Mouse (Mus musculus) telencephalon, adult 2 months (tissue): ENCODE data around the gene Cyp2d11.
"Not testable (repeated sequence)": the region's sequence is repeated elsewhere in the genome, so short reads cannot be mapped to it uniquely, and the experiment has no call there.

Experiments
- DNase-seq: peaks from one replicate; pipeline ENCODE4 v3.0.0-alpha.2; 2011; ENCODE audit warnings: low read depth, low spot score

Cyp2d11 gene

GRCm38 (mm10) chr15:82393922-82394321, at the start of gene Cyp2d11:
Gene Cyp2d11 (minus strand): TSS chr15:82394022.
- not testable (repeated sequence) for DNase-seq

GRCm38 (mm10) chr15:82437975-82438617, 44.3 kb upstream of the Cyp2d11 start:
- no peak for DNase-seq

GRCm38 (mm10) chr15:82435606-82436005, 41.8 kb upstream of the Cyp2d11 start:
- no peak for DNase-seq

GRCm38 (mm10) chr15:82435011-82435410, 41.2 kb upstream of the Cyp2d11 start:
- no peak for DNase-seq

- no peak for DNase-seq
Observed at GRCm38 (mm10) chr15:82434541-82434940, 40.7 kb upstream of the Cyp2d11 start.

- DNase-seq: no peak
Observed at GRCm38 (mm10) chr15:82433621-82434020, 39.8 kb upstream of the Cyp2d11 start.

- no peak for DNase-seq
Observed at GRCm38 (mm10) chr15:82433137-82433536, 39.3 kb upstream of the Cyp2d11 start, which contains the start of gene Cyp2d9. Gene Cyp2d9 (plus strand): TSS chr15:82433437.

- DNase-seq: no peak
Observed at GRCm38 (mm10) chr15:82423471-82423870, 29.6 kb upstream of the Cyp2d11 start.

- no peak for DNase-seq
Observed at GRCm38 (mm10) chr15:82422935-82423334, 29.1 kb upstream of the Cyp2d11 start.

GRCm38 (mm10) chr15:82418616-82419015, 24.8 kb upstream of the Cyp2d11 start:
- DNase-seq: no peak

- peak; percentile 34 for DNase-seq
Observed at GRCm38 (mm10) chr15:82416797-82417789, 23.3 kb upstream of the Cyp2d11 start.

- DNase-seq: no peak
Observed at GRCm38 (mm10) chr15:82407536-82407935, 13.7 kb upstream of the Cyp2d11 start.

- no peak for DNase-seq
Observed at GRCm38 (mm10) chr15:82406981-82407380, 13.2 kb upstream of the Cyp2d11 start, which contains the start of gene Cyp2d10. Gene Cyp2d10 (minus strand): TSS chr15:82407195.

GRCm38 (mm10) chr15:82404163-82404562, 10.3 kb upstream of the Cyp2d11 start:
- DNase-seq: no peak

- DNase-seq: no peak
Observed at GRCm38 (mm10) chr15:82403606-82404005, 9.8 kb upstream of the Cyp2d11 start.

- DNase-seq: no peak
Observed at GRCm38 (mm10) chr15:82402741-82403140, 8.9 kb upstream of the Cyp2d11 start.

GRCm38 (mm10) chr15:82402106-82402505, 8.3 kb upstream of the Cyp2d11 start:
- DNase-seq: no peak

- no peak for DNase-seq
Observed at GRCm38 (mm10) chr15:82401516-82401915, 7.7 kb upstream of the Cyp2d11 start.

- DNase-seq: not testable (repeated sequence)
Observed at GRCm38 (mm10) chr15:82395955-82396354, 2.1 kb upstream of the Cyp2d11 start.

GRCm38 (mm10) chr15:82389916-82390315, 3.9 kb downstream of the Cyp2d11 start:
- DNase-seq: not testable (repeated sequence)

GRCm38 (mm10) chr15:82385729-82386128, 8.1 kb downstream of the Cyp2d11 start:
- no peak for DNase-seq

- DNase-seq: no peak
Observed at GRCm38 (mm10) chr15:82382441-82382840, 11.4 kb downstream of the Cyp2d11 start.
